Mouse (Mus musculus): ENCODE results near the gene Nrf1. TPM values are rescaled to one million over a fixed set of nuclear protein-coding genes. Genes with fewer than 3 reads are reported as not detected.

Nrf1 gene
- polyA plus RNA-seq, 1 experiment: 116 TPM

DNA sequence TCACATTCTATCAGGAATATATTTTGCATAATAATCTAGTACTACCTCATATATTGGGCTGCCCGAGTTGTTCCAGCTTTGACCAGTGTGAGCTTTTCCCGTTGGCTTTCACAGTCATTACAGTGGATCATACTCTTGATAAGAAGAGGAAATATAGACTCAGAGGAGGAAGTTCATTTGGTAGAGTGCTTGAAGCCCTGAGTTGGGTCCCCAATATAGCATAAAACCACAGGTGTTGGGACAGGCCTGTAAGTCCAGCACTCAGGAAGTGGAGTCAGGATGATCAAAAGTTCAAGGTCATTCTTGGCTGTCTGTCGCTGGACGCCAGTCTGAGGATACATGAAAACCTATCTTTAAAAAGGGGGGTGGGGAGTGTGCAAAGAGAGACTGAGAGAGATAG lies 12.7 kb upstream of the Nrf1 start:
- Histone ChIP-seq H3K27me3 (ENCODE audit: control insufficient read depth, insufficient read depth, low read length) (no peaks in the 10 kb centered on the region), H3K36me3 (ENCODE audit: control insufficient read depth, insufficient read depth, low read length) (no peaks in the 10 kb centered on the region), H3K27ac (ENCODE audit: control insufficient read depth, insufficient read depth, low read length) (no peak overlapping the region), H3K4me3 (ENCODE audit: control insufficient read depth, insufficient read depth, low read length) (no peak overlapping the region), H3K4me1 (replicated peaks; ENCODE audit: control insufficient read depth, insufficient read depth, low read length) (no peaks in the 10 kb centered on the region)
- 26% methylated on average over 4 of the region's 4 CpGs for WGBS
- DNase-seq: no peak
- no peak for TF ChIP-seq POLR2A (IDR thresholded peaks at IDR 0.05; ENCODE audit: control insufficient read depth, extremely low read depth, insufficient read depth, low read length, poor library complexity)
- TF ChIP-seq CTCF (IDR thresholded peaks at IDR 0.05; ENCODE audit: borderline replicate concordance, control insufficient read depth, extremely low read depth, insufficient read depth, low read length, poor library complexity): no peak

- H3K4me3 ChIP-seq (ENCODE audit: control insufficient read depth, insufficient read depth, low read length): no peak overlapping the region
- TF ChIP-seq POLR2A (IDR thresholded peaks at IDR 0.05; ENCODE audit: control insufficient read depth, extremely low read depth, insufficient read depth, low read length, poor library complexity) (no peak), CTCF (IDR thresholded peaks at IDR 0.05; ENCODE audit: borderline replicate concordance, control insufficient read depth, extremely low read depth, insufficient read depth, low read length, poor library complexity) (no peak)
- H3K36me3 ChIP-seq (ENCODE audit: control insufficient read depth, insufficient read depth, low read length): no peaks in the 10 kb centered on the region
- 0% methylated on average over 1 of the region's 1 CpGs for WGBS
- no peaks in the 10 kb centered on the region for H3K27me3 ChIP-seq (ENCODE audit: control insufficient read depth, insufficient read depth, low read length)
- no peak for DNase-seq
- peaks cover 6% of the 10 kb centered on the region for H3K4me1 ChIP-seq (replicated peaks; ENCODE audit: control insufficient read depth, insufficient read depth, low read length)
- H3K27ac ChIP-seq (ENCODE audit: control insufficient read depth, insufficient read depth, low read length): peak overlapping the region; percentile 59
These were observed 6.3 kb upstream of the Nrf1 start for GRCm38 (mm10) chr6:30041498-30041897.

DNA sequence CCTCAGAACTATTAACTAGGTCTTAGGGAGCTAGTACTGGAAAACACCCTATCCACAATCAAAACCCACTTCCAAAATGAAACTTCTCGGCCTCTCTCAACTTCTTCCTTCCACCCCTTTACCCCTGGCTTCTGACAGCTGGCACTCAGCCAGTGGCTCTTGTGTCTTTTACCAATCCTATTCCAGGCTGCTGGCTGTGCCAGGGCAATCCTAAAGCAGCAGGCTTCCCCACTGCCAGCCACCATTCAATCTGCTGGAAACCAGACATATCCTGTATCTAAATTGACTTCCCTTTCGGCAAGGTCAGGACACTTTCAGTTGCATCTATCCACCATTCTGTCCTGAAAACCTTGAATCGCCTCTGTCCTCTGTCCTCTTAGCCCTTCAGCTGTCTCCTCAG lies 5.3 kb upstream of the Nrf1 start:
- DNase-seq: no peak
- no peak overlapping the region for H3K4me3 ChIP-seq (ENCODE audit: control insufficient read depth, insufficient read depth, low read length)
- TF ChIP-seq POLR2A (IDR thresholded peaks at IDR 0.05; ENCODE audit: control insufficient read depth, extremely low read depth, insufficient read depth, low read length, poor library complexity): no peak
- no peak for TF ChIP-seq CTCF (IDR thresholded peaks at IDR 0.05; ENCODE audit: borderline replicate concordance, control insufficient read depth, extremely low read depth, insufficient read depth, low read length, poor library complexity)
- peaks cover 9% of the 10 kb centered on the region for H3K4me1 ChIP-seq (replicated peaks; ENCODE audit: control insufficient read depth, insufficient read depth, low read length)
- 84% methylated on average over 3 of the region's 3 CpGs for WGBS
- H3K27me3 ChIP-seq (ENCODE audit: control insufficient read depth, insufficient read depth, low read length): no peaks in the 10 kb centered on the region
- H3K36me3 ChIP-seq (ENCODE audit: control insufficient read depth, insufficient read depth, low read length): no peaks in the 10 kb centered on the region
- no peak overlapping the region for H3K27ac ChIP-seq (ENCODE audit: control insufficient read depth, insufficient read depth, low read length)

DNA sequence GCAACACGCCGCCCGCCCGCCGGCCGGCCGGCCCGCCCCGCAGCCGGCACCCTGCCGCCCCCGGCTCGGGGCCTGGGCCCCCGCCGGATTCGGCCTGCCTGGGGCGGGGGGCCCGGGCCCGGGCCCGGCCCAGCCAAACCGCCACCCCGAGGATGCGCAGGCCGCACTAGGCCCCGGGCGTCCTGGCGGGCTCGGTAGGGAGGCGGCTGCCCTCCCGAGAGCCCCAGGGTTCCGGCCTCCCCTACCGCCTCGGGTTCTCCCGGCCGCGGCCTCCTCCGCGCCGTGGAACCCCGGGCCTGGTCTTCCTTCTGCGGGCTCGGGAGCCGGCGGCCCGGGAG lies 344 bp downstream of the Nrf1 start:
- peaks cover 7% of the 10 kb centered on the region for H3K4me1 ChIP-seq (replicated peaks; ENCODE audit: control insufficient read depth, insufficient read depth, low read length)

GRCm38 (mm10) chr6:30048501-30049353 lies 939 bp downstream of the Nrf1 start:
- Histone ChIP-seq H3K4me3 (ENCODE audit: control insufficient read depth, insufficient read depth, low read length) (peak overlapping the region; percentile 83), H3K4me1 (replicated peaks; ENCODE audit: control insufficient read depth, insufficient read depth, low read length) (peaks cover 10% of the 10 kb centered on the region), H3K36me3 (ENCODE audit: control insufficient read depth, insufficient read depth, low read length) (no peaks in the 10 kb centered on the region), H3K27ac (ENCODE audit: control insufficient read depth, insufficient read depth, low read length) (peak overlapping the region; percentile 76), H3K27me3 (ENCODE audit: control insufficient read depth, insufficient read depth, low read length) (no peaks in the 10 kb centered on the region)
- 1% methylated on average over 50 of the region's 54 CpGs for WGBS
- TF ChIP-seq CTCF (IDR thresholded peaks at IDR 0.05; ENCODE audit: borderline replicate concordance, control insufficient read depth, extremely low read depth, insufficient read depth, low read length, poor library complexity) (0 out of 2 replicates have a peak, but pooled peaks have one; percentile 18), POLR2A (IDR thresholded peaks at IDR 0.05; ENCODE audit: control insufficient read depth, extremely low read depth, insufficient read depth, low read length, poor library complexity) (no peak)
- DNase-seq: peak; percentile 65

More for the DNA sequence above, 344 bp downstream of the Nrf1 start:
- DNase-seq: no peak
- Histone ChIP-seq H3K27me3 (ENCODE audit: control insufficient read depth, insufficient read depth, low read length) (no peaks in the 10 kb centered on the region), H3K36me3 (ENCODE audit: control insufficient read depth, insufficient read depth, low read length) (no peaks in the 10 kb centered on the region), H3K27ac (ENCODE audit: control insufficient read depth, insufficient read depth, low read length) (peak overlapping the region; percentile 76), H3K4me3 (ENCODE audit: control insufficient read depth, insufficient read depth, low read length) (peak overlapping the region; percentile 83)
- TF ChIP-seq CTCF (IDR thresholded peaks at IDR 0.05; ENCODE audit: borderline replicate concordance, control insufficient read depth, extremely low read depth, insufficient read depth, low read length, poor library complexity) (no peak), POLR2A (IDR thresholded peaks at IDR 0.05; ENCODE audit: control insufficient read depth, extremely low read depth, insufficient read depth, low read length, poor library complexity) (no peak)
- WGBS: under 1% methylated on average over 45 of the region's 45 CpGs

DNA sequence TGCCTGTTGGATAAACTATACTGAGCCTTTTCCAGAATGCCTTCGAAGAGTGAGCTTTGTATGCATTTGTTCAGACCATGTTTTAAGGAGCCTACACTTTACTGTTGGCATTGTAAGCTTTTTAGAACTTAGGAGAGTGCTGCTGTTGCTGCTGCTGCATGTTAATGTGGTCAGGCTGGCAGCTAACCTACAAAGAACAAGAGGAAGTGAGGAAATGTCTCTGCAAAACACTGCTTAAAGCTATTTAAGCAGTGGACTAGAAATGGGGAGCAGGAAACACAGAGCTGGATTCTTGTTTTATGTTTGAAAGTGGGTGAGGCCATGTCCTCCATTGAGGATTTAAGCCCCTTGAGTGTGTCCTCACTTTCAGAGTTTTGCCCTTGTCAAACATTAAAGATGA lies 5.3 kb downstream of the Nrf1 start:
- WGBS: 15% methylated on average over 1 of the region's 1 CpGs
- Histone ChIP-seq H3K36me3 (ENCODE audit: control insufficient read depth, insufficient read depth, low read length) (no peaks in the 10 kb centered on the region), H3K27ac (ENCODE audit: control insufficient read depth, insufficient read depth, low read length) (no peak overlapping the region; the same call in 1 of the 2 replicates), H3K4me1 (replicated peaks; ENCODE audit: control insufficient read depth, insufficient read depth, low read length) (peaks cover 6% of the 10 kb centered on the region), H3K4me3 (ENCODE audit: control insufficient read depth, insufficient read depth, low read length) (no peak overlapping the region), H3K27me3 (ENCODE audit: control insufficient read depth, insufficient read depth, low read length) (no peaks in the 10 kb centered on the region)
- no peak for TF ChIP-seq POLR2A (IDR thresholded peaks at IDR 0.05; ENCODE audit: control insufficient read depth, extremely low read depth, insufficient read depth, low read length, poor library complexity)
- TF ChIP-seq CTCF (IDR thresholded peaks at IDR 0.05; ENCODE audit: borderline replicate concordance, control insufficient read depth, extremely low read depth, insufficient read depth, low read length, poor library complexity): no peak
- DNase-seq: peak; percentile 21

All from thymus, adult 2 months (tissue).